Mouse (Mus musculus) lung, adult 18-20 months (tissue): ENCODE measurements around the gene Epn2.

Experiments used
- DNase-seq, 2 experiments: peaks; one replicate each; pipeline ENCODE4 v3.0.0; 2022; ENCODE audit warnings: mixed read lengths in 2 of 2

The Epn2 gene

GRCm38 (mm10) chr11:61578983-61579877, at the start of gene Epn2:
Gene Epn2, minus strand, starts transcription at chr11:61579687.
- DNase-seq = peak; percentile 85 to 87

GRCm38 (mm10) chr11:61626509-61626908, 47.0 kb upstream of the Epn2 start:
- no peak for DNase-seq

GRCm38 (mm10) chr11:61625136-61625535, 45.6 kb upstream of the Epn2 start:
- no peak for DNase-seq

GRCm38 (mm10) chr11:61620762-61621161, 41.3 kb upstream of the Epn2 start:
- DNase-seq = no peak

- DNase-seq = peak; percentile 90 to 94
Measured at GRCm38 (mm10) chr11:61620254-61620670, 40.8 kb upstream of the Epn2 start.

- DNase-seq = peak; percentile 79 to 84
Measured at GRCm38 (mm10) chr11:61619791-61620241, 40.3 kb upstream of the Epn2 start.

GRCm38 (mm10) chr11:61619356-61619755, 39.9 kb upstream of the Epn2 start:
- no peak for DNase-seq

- DNase-seq = no peak
Measured at GRCm38 (mm10) chr11:61618571-61618970, 39.1 kb upstream of the Epn2 start.

- DNase-seq = peak in 1 of 2 experiments; percentile 36
Measured at GRCm38 (mm10) chr11:61618131-61618530, 38.6 kb upstream of the Epn2 start.

GRCm38 (mm10) chr11:61617293-61617975, 37.9 kb upstream of the Epn2 start:
- DNase-seq = peak in 1 of 2 experiments; percentile 32

GRCm38 (mm10) chr11:61616523-61617292, 37.2 kb upstream of the Epn2 start:
- DNase-seq = peak; percentile 75 to 76

- DNase-seq = peak; percentile 74 to 79
Measured at GRCm38 (mm10) chr11:61615686-61616522, 36.4 kb upstream of the Epn2 start.

- DNase-seq = no peak
Measured at GRCm38 (mm10) chr11:61614401-61614800, 34.9 kb upstream of the Epn2 start.

- no peak for DNase-seq
Measured at GRCm38 (mm10) chr11:61612116-61612635, 32.7 kb upstream of the Epn2 start.

- DNase-seq = no peak
Measured at GRCm38 (mm10) chr11:61611197-61611596, 31.7 kb upstream of the Epn2 start.

- peak; percentile 38 to 46 for DNase-seq
Measured at GRCm38 (mm10) chr11:61608072-61608471, 28.6 kb upstream of the Epn2 start.

- DNase-seq = peak; percentile 51 to 55
Measured at GRCm38 (mm10) chr11:61602705-61603104, 23.2 kb upstream of the Epn2 start.

GRCm38 (mm10) chr11:61601465-61601864, 22.0 kb upstream of the Epn2 start:
- DNase-seq = no peak

GRCm38 (mm10) chr11:61598367-61598766, 18.9 kb upstream of the Epn2 start:
- DNase-seq = no peak

- DNase-seq = peak in 1 of 2 experiments; percentile 10
Measured at GRCm38 (mm10) chr11:61597471-61597870, 18.0 kb upstream of the Epn2 start.

- no peak for DNase-seq
Measured at GRCm38 (mm10) chr11:61593069-61593468, 13.6 kb upstream of the Epn2 start.

GRCm38 (mm10) chr11:61592061-61592460, 12.6 kb upstream of the Epn2 start:
- no peak for DNase-seq
